Mouse (Mus musculus) granulocyte monocyte progenitor cell, adult 5-6 weeks (primary cell): ENCODE measurements around the gene Ubr7. TPM values are rescaled to one million over a fixed set of nuclear protein-coding genes. Genes with fewer than 3 reads are reported as not detected.

Experiments used
- ATAC-seq: replicated peaks from 2 replicates; pipeline ENCODE4 v1.8.0; 2016; ENCODE audit warnings: mild to moderate bottlenecking, moderate TSS enrichment, inconsistent platforms; ENCODE audit not compliant: poor library complexity, severe bottlenecking
- total RNA-seq, 2 experiments: library from RNA; stranded (forward) in 1 of 2; stranded (reverse) in 1 of 2; fragments of 200-712, 200-1000 nt in 1 of 2; fragments of >200 nt in 1 of 2; fragmentation: Nextera tagmentation in 1 of 2; gene quantifications; 2 replicates each; pipeline ENCODE4 v1.2.3; 2014 to 2017

The Ubr7 gene
- total RNA-seq (2014; fragmentation: Nextera tagmentation) (35.6 and 43.9 TPM in 2 replicates), total RNA-seq (2017) (48.8 and 58.8 TPM in 2 replicates)

- peak; percentile 93 for ATAC-seq
Measured at GRCm38 (mm10) chr12:102757689-102758402, at the start of gene Ubr7, which contains the start of the genes Gm28051 and Gon7. TSS of gene Ubr7 (plus strand) at chr12:102757967. TSS of gene Gm28051 (minus strand) at chr12:102757765. TSS of gene Gon7 (minus strand) at chr12:102757803.

GRCm38 (mm10) chr12:102708220-102708619 lies 49.5 kb upstream of the Ubr7 start:
- no peak for ATAC-seq

- ATAC-seq = no peak
Measured at GRCm38 (mm10) chr12:102709896-102710295, 47.9 kb upstream of the Ubr7 start.

GRCm38 (mm10) chr12:102710851-102711375 lies 46.9 kb upstream of the Ubr7 start:
- ATAC-seq = no peak

GRCm38 (mm10) chr12:102713153-102713865 lies 44.5 kb upstream of the Ubr7 start:
- ATAC-seq = peak; percentile 48

GRCm38 (mm10) chr12:102714116-102714515 lies 43.7 kb upstream of the Ubr7 start:
- no peak for ATAC-seq

GRCm38 (mm10) chr12:102714654-102715395 lies 42.9 kb upstream of the Ubr7 start:
- no peak for ATAC-seq

- ATAC-seq = peak; percentile 72
Measured at GRCm38 (mm10) chr12:102719552-102720315, 38.0 kb upstream of the Ubr7 start.

GRCm38 (mm10) chr12:102722451-102722850 lies 35.3 kb upstream of the Ubr7 start:
- ATAC-seq = no peak

- ATAC-seq = no peak
Measured at GRCm38 (mm10) chr12:102722966-102723365, 34.8 kb upstream of the Ubr7 start.

GRCm38 (mm10) chr12:102723861-102724260 lies 33.9 kb upstream of the Ubr7 start:
- ATAC-seq = no peak

GRCm38 (mm10) chr12:102725146-102725545 lies 32.6 kb upstream of the Ubr7 start:
- ATAC-seq = no peak

- no peak for ATAC-seq
Measured at GRCm38 (mm10) chr12:102725761-102726175, 32.0 kb upstream of the Ubr7 start.

GRCm38 (mm10) chr12:102729855-102730797 lies 27.6 kb upstream of the Ubr7 start:
- peak; percentile 96 for ATAC-seq

GRCm38 (mm10) chr12:102730798-102731619 lies 26.8 kb upstream of the Ubr7 start:
- no peak for ATAC-seq

GRCm38 (mm10) chr12:102733381-102733780 lies 24.4 kb upstream of the Ubr7 start:
- ATAC-seq = peak; percentile 71

GRCm38 (mm10) chr12:102739096-102739495 lies 18.7 kb upstream of the Ubr7 start:
- ATAC-seq = no peak

GRCm38 (mm10) chr12:102740285-102740684 lies 17.5 kb upstream of the Ubr7 start:
- ATAC-seq = no peak
